Comparison of ENCODE assay signal across 7 mouse cellular contexts in the genomic region with DNA sequence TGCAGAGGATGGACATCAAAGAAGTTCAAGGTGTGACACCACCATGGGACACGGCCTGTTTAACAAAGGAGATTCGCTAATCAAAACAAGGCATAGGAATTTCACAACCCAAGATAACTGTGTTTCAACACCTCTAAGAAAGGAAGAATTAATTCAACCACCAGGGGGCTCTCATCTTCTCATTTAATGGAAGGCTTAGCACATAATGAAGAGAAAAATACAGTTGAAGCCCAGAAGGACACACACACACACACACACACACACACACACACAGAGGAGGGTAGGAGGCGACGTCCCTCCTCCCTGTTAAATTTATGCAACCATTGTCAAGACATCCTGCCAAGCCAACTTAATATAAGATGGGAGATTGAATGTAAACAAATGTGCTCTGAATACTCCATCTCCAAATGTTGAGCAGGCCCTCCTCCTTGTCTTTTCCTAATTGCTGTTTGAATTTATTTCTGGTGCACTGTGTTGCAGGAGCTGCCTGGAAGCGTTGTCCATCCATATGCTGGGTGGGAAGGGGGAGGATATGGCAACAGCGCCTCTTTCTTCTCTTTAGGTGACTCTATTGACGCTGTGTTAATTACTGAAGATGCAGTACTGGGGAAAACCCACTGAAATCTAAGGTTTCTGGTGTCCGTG.
DNase-seq lines count a peak whose midpoint lies in the region; ATAC-seq and TF ChIP-seq lines count a peak whose summit lies in the region.

No protein-coding gene starts in this region.

- no peak overlapping the region for H3K27ac ChIP-seq in limb, embryonic 14.5 days (replicated peaks; ENCODE audit: low read depth, low read length)
- no peak overlapping the region for H3K27ac ChIP-seq in limb, embryonic 10.5 days
- H3K27ac ChIP-seq in MEL (ENCODE audit: control insufficient read depth, low read depth, low read length) = no peak overlapping the region

- no peaks in the 10 kb centered on the region for H3K27me3 ChIP-seq in limb, embryonic 14.5 days (ENCODE audit: control insufficient read depth, insufficient read depth, low read length)
- no peaks in the 10 kb centered on the region for H3K27me3 ChIP-seq in limb, embryonic 10.5 days (ENCODE audit: low read depth, poor library complexity, severe bottlenecking)
- H3K27me3 ChIP-seq in MEL (ENCODE audit: control insufficient read depth in 1 of 2, insufficient read depth in 2 of 2, low read length in 2 of 2) = no peaks in the 10 kb centered on the region

- TF ChIP-seq RAD21 in MEL (IDR thresholded peaks at IDR 0.05; ENCODE audit: low read depth, low read length) = peak; percentile 56

- no peaks in the 10 kb centered on the region for H3K4me1 ChIP-seq in limb, embryonic 14.5 days (ENCODE audit: control insufficient read depth, insufficient read depth, low read length)
- no peaks in the 10 kb centered on the region for H3K4me1 ChIP-seq in limb, embryonic 10.5 days
- H3K4me1 ChIP-seq in MEL (ENCODE audit: control insufficient read depth in 1 of 2, insufficient read depth in 2 of 2, low read length in 2 of 2) = no peaks in the 10 kb centered on the region

- no peak for ATAC-seq in limb, embryonic 14.5 days (ENCODE audit: low FRiP score, low read depth)
- ATAC-seq in megakaryocyte, adult 5-6 weeks (ENCODE audit: poor library complexity, severe bottlenecking) = peak; percentile 52

- WGBS in limb, embryonic 14.5 days = 47% methylated on average over 8 of the region's 8 CpGs
- 62% methylated on average over 8 of the region's 8 CpGs for WGBS in limb, embryonic 10.5 days

- no peaks in the 10 kb centered on the region for H3K36me3 ChIP-seq in limb, embryonic 14.5 days (ENCODE audit: control insufficient read depth, insufficient read depth, low read length)
- H3K36me3 ChIP-seq in limb, embryonic 10.5 days = no peaks in the 10 kb centered on the region
- H3K36me3 ChIP-seq in MEL (ENCODE audit: control insufficient read depth in 1 of 2, insufficient read depth in 2 of 2, low read length in 2 of 2) = no peaks in the 10 kb centered on the region

- no peak overlapping the region for H3K4me3 ChIP-seq in limb, embryonic 14.5 days (replicated peaks; ENCODE audit: low read length)
- no peak overlapping the region for H3K4me3 ChIP-seq in limb, embryonic 10.5 days
- H3K4me3 ChIP-seq in MEL (ENCODE audit: control insufficient read depth in 1 of 2, insufficient read depth in 1 of 2, low read depth in 2 of 2, low read length in 2 of 2) = no peak overlapping the region

- peak in 1 of 3 experiments; percentile 61; a peak in 2 of 6 replicates for TF ChIP-seq CTCF in MEL (IDR thresholded peaks at IDR 0.05 in 2 of 3, conservative IDR thresholded peaks at IDR 0.05 in 1 of 3; ENCODE audit: control insufficient read depth in 1 of 3, insufficient read depth in 1 of 3, low read depth in 2 of 3, low read length in 3 of 3, poor library complexity in 1 of 3, severe bottlenecking in 1 of 3)

- H3K79me2 ChIP-seq in MEL (ENCODE audit: control insufficient read depth, insufficient read depth, low read length, poor library complexity) = no peaks in the 10 kb centered on the region

- no peak overlapping the region for H3K9ac ChIP-seq in limb, embryonic 14.5 days (ENCODE audit: low read depth, low read length, severe bottlenecking)
- no peak overlapping the region for H3K9ac ChIP-seq in MEL (ENCODE audit: control insufficient read depth, low read depth, low read length, poor library complexity, severe bottlenecking)

- no peak for TF ChIP-seq EP300 in MEL (IDR thresholded peaks at IDR 0.05; ENCODE audit: low read depth in 1 of 2, low read length in 2 of 2)

- H3K9me3 ChIP-seq in limb, embryonic 14.5 days (ENCODE audit: control insufficient read depth, low read length) = no peaks in the 10 kb centered on the region
- H3K9me3 ChIP-seq in limb, embryonic 10.5 days (replicated peaks) = no peaks in the 10 kb centered on the region
- H3K9me3 ChIP-seq in MEL (replicated peaks; ENCODE audit: insufficient read depth, low read length) = no peaks in the 10 kb centered on the region

- TF ChIP-seq POLR2A in limb, embryonic 14.5 days (IDR thresholded peaks at IDR 0.05; ENCODE audit: borderline replicate concordance, extremely low read depth, insufficient read depth, insufficient read length) = no peak
- TF ChIP-seq POLR2A in MEL (IDR thresholded peaks at IDR 0.05; ENCODE audit: control insufficient read depth in 1 of 2, insufficient read depth in 1 of 2, low read depth in 1 of 2, low read length in 2 of 2, poor library complexity in 1 of 2) = no peak

- DNase-seq in limb, embryonic 14.5 days (ENCODE audit: low spot score) = peak; percentile 87
- DNase-seq in limb, embryonic 10.5 days (ENCODE audit: low spot score) = no peak
- DNase-seq in MEL (ENCODE audit: low read depth, low spot score) = peak; percentile 50
- peak; percentile 17 for DNase-seq in c-Kit-positive CD71-positive TER-119-negative erythroid progenitor cells, embryonic 14.5 days (ENCODE audit: low read depth)
- DNase-seq in hindlimb bud, embryonic 11.5 days (ENCODE audit: extremely low spot score, low read depth, low spot score) = peak; percentile 33
- DNase-seq in yolk sac, embryonic 10.5 days (ENCODE audit: low spot score) = peak; percentile 9

- no peak overlapping the region for H3K4me2 ChIP-seq in limb, embryonic 14.5 days (replicated peaks; ENCODE audit: low read depth, low read length, severe bottlenecking)

TF ChIP-seq in MEL, 35 proteins besides CTCF, POLR2A, EP300 and RAD21:
- TF ChIP-seq ZC3H11A (IDR thresholded peaks at IDR 0.05; ENCODE audit: low read depth, low read length) = peak; percentile 59
- TF ChIP-seq UBTF (IDR thresholded peaks at IDR 0.05; ENCODE audit: borderline replicate concordance, insufficient read depth, low read depth, low read length) = no peak
- peak; percentile 88 for TF ChIP-seq SMC3 (IDR thresholded peaks at IDR 0.05; ENCODE audit: low read depth, low read length)
- no peak for TF ChIP-seq RCOR1 (IDR thresholded peaks at IDR 0.05; ENCODE audit: low read depth, low read length)
- TF ChIP-seq MYB (IDR thresholded peaks at IDR 0.05; ENCODE audit: low read depth, low read length) = no peak
